Mouse (Mus musculus): Measurements from ENCODE around the gene Tmem8. TPM values are rescaled to one million over a fixed set of nuclear protein-coding genes. Genes with fewer than 3 reads are reported as not detected.
A peak's percentile ranks its signal among the peaks of the same experiment; 100 is the strongest.
"Not testable (repeated sequence)": the region's sequence is repeated elsewhere in the genome, so short reads cannot be mapped to it uniquely, and the experiment has no call there.

Tmem8 gene
- polyA plus RNA-seq, 1 experiment from 2014 or later: 0.33 TPM

DNA sequence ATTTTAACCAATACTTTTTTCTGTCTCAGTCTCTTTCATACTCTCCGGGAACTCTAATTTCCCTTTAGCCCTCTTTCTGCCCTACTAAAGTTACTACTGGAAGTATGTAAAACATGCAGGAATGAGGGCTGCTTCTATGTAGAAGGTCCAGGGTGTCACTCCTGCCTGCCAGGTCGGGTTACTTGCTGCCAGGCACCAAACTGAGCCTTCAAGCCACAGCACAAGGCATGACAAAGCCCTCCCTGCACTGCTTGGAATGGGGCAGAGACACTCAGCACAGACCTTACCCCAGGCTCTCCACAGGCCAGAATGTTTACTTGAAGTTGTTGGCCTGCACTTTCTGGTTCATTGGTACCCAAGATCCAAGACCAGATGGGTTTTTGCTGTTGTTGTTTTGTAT is 12.9 kb upstream of the Tmem8 start:
- no peak for ATAC-seq (replicated peaks; ENCODE audit: insufficient number of reproducible peaks, low FRiP score, low TSS enrichment)
- 42% methylated on average over 2 of the region's 2 CpGs for WGBS (ENCODE audit: insufficient replicate concordance)

GRCm38 (mm10) chr17:26101478-26101877 is 11.6 kb upstream of the Tmem8 start:
- Histone ChIP-seq H3K36me3 (ENCODE audit: control insufficient read depth, insufficient read depth, low read length) (no peaks in the 10 kb centered on the region), H3K4me1 (ENCODE audit: control insufficient read depth, insufficient read depth, low read length) (no peaks in the 10 kb centered on the region), H3K4me2 (no peak overlapping the region), H3K9ac (ENCODE audit: low read depth, low read length) (no peak overlapping the region), H3K27me3 (ENCODE audit: control insufficient read depth, insufficient read depth, low read length) (no peaks in the 10 kb centered on the region), H3K9me3 (replicated peaks; ENCODE audit: control insufficient read depth, low read length) (no peaks in the 10 kb centered on the region), H3K27ac (ENCODE audit: low read depth, low read length) (no peak overlapping the region), H3K4me3 (ENCODE audit: low read depth, low read length) (no peak overlapping the region)
- ATAC-seq (replicated peaks; ENCODE audit: insufficient number of reproducible peaks, low FRiP score, low TSS enrichment): no peak; the same call in 1 of the 2 replicates
- WGBS (ENCODE audit: insufficient replicate concordance): 39% methylated on average over 4 of the region's 4 CpGs

More for the DNA sequence above, 12.9 kb upstream of the Tmem8 start:
- Histone ChIP-seq H3K27ac (ENCODE audit: low read depth, low read length) (no peak overlapping the region), H3K4me1 (ENCODE audit: control insufficient read depth, insufficient read depth, low read length) (peaks cover 4% of the 10 kb centered on the region; the same call in 1 of the 2 replicates), H3K36me3 (ENCODE audit: control insufficient read depth, insufficient read depth, low read length) (no peaks in the 10 kb centered on the region), H3K9ac (ENCODE audit: low read depth, low read length) (no peak overlapping the region), H3K4me3 (ENCODE audit: low read depth, low read length) (no peak overlapping the region), H3K4me2 (no peak overlapping the region), H3K27me3 (ENCODE audit: control insufficient read depth, insufficient read depth, low read length) (no peaks in the 10 kb centered on the region), H3K9me3 (replicated peaks; ENCODE audit: control insufficient read depth, low read length) (no peaks in the 10 kb centered on the region)

DNA sequence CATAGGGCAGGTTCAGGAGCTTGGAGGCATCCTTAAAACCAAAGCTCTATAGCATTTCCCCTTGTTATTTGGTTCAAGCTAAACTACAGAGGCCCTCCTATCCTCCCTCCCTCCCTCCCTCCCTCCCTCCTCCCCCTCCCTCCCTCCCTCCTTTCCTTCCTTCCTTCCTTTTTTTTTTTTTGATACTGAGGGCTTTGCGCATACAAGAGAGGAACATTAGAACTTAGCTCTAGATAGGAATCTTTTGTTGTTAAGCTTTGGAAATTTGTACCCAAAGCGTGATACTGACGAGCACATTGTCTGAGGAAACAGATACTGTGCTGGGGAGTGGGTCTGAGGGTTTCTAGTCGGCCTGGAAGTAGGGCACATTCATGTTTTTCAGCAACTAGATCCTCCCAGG is 7.5 kb upstream of the Tmem8 start:
- Histone ChIP-seq H3K4me3 (ENCODE audit: low read depth, low read length) (no peak overlapping the region), H3K9ac (ENCODE audit: low read depth, low read length) (no peak overlapping the region), H3K4me1 (ENCODE audit: control insufficient read depth, insufficient read depth, low read length) (no peaks in the 10 kb centered on the region), H3K4me2 (no peak overlapping the region), H3K36me3 (ENCODE audit: control insufficient read depth, insufficient read depth, low read length) (no peaks in the 10 kb centered on the region), H3K27me3 (ENCODE audit: control insufficient read depth, insufficient read depth, low read length) (peaks cover 6% of the 10 kb centered on the region), H3K9me3 (replicated peaks; ENCODE audit: control insufficient read depth, low read length) (no peaks in the 10 kb centered on the region), H3K27ac (ENCODE audit: low read depth, low read length) (no peak overlapping the region)
- no peak for ATAC-seq (replicated peaks; ENCODE audit: insufficient number of reproducible peaks, low FRiP score, low TSS enrichment)
- WGBS (ENCODE audit: insufficient replicate concordance): 57% methylated on average over 4 of the region's 4 CpGs

DNA sequence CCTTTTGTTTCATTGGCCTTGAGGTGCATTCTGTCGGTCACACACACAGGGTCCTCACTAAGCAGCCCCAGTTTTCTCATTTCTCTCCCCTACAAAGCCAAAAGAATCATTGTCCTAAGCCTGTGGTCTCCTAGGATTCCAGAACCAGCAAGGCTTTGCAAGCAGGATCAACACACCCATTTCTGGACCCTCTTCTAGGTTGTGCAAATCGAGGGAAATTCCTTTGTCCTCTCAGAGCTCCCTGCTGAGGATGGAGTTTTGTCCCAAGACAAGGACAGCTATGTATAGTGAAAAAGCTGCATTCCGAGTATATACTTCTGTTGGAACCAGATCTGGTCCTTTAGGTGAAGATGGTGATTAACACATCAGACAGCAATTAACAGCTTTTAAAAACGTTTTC is 2.9 kb upstream of the Tmem8 start:
- no peak overlapping the region for H3K4me3 ChIP-seq (ENCODE audit: low read depth, low read length)
- peaks cover 8% of the 10 kb centered on the region for H3K4me1 ChIP-seq (ENCODE audit: control insufficient read depth, insufficient read depth, low read length)
- no peak overlapping the region for H3K27ac ChIP-seq (ENCODE audit: low read depth, low read length)
- H3K36me3 ChIP-seq (ENCODE audit: control insufficient read depth, insufficient read depth, low read length): no peaks in the 10 kb centered on the region
- H3K27me3 ChIP-seq (ENCODE audit: control insufficient read depth, insufficient read depth, low read length): peaks cover 50% of the 10 kb centered on the region
- H3K9me3 ChIP-seq (replicated peaks; ENCODE audit: control insufficient read depth, low read length): no peaks in the 10 kb centered on the region
- no peak for ATAC-seq (replicated peaks; ENCODE audit: insufficient number of reproducible peaks, low FRiP score, low TSS enrichment)
- WGBS (ENCODE audit: insufficient replicate concordance): 29% methylated on average over 4 of the region's 4 CpGs
- H3K4me2 ChIP-seq: no peak overlapping the region
- no peak overlapping the region for H3K9ac ChIP-seq (ENCODE audit: low read depth, low read length)

DNA sequence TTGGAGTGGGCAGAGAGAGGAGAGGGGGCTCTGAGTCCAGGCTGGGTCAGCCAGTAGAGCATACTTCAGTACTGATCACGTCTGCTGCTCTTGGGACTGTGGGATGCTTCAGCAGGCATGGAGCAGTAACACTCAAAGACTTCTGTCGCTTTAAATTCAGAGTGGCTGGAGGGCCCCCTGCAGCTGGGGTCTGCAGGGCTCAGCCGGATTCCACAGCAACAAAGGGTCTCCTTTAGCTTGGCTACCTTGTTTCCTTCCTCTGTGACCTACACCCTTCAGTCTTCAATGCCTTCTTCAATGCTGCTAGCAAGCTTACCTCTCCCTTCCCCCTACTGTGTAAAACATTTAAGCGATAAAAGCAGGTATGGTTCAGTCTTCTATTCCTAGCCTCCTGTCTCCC is 2.1 kb upstream of the Tmem8 start:
- 3% methylated on average over 4 of the region's 4 CpGs for WGBS (ENCODE audit: insufficient replicate concordance)
- Histone ChIP-seq H3K9ac (ENCODE audit: low read depth, low read length) (no peak overlapping the region), H3K9me3 (replicated peaks; ENCODE audit: control insufficient read depth, low read length) (no peaks in the 10 kb centered on the region), H3K4me1 (ENCODE audit: control insufficient read depth, insufficient read depth, low read length) (peaks cover 8% of the 10 kb centered on the region), H3K36me3 (ENCODE audit: control insufficient read depth, insufficient read depth, low read length) (no peaks in the 10 kb centered on the region), H3K4me3 (ENCODE audit: low read depth, low read length) (no peak overlapping the region), H3K27me3 (ENCODE audit: control insufficient read depth, insufficient read depth, low read length) (peaks cover 59% of the 10 kb centered on the region), H3K27ac (ENCODE audit: low read depth, low read length) (no peak overlapping the region), H3K4me2 (no peak overlapping the region)
- ATAC-seq (replicated peaks; ENCODE audit: insufficient number of reproducible peaks, low FRiP score, low TSS enrichment): no peak

DNA sequence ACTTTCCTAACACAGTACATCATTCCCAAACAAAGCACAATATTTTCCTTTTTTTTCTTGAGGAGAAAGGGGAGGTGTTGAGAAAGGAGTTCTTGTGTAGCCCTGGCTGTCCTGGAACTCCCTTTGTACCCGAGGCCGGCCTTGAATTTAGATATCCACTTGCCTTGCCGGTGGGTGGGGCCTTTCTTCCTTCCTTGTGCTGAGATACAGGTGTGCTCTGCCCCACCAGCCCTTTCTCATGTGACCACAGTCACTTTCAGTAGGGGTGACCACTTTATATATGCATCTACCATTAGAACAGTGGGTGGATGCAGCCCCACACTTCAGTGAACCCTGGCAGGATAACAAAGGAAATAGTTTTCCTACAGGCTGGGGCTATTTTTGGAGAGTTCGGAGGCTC is 1.4 kb upstream of the Tmem8 start:
- Histone ChIP-seq H3K36me3 (ENCODE audit: control insufficient read depth, insufficient read depth, low read length) (no peaks in the 10 kb centered on the region), H3K4me2 (no peak overlapping the region), H3K9me3 (replicated peaks; ENCODE audit: control insufficient read depth, low read length) (no peaks in the 10 kb centered on the region), H3K9ac (ENCODE audit: low read depth, low read length) (no peak overlapping the region), H3K4me3 (ENCODE audit: low read depth, low read length) (no peak overlapping the region), H3K27ac (ENCODE audit: low read depth, low read length) (no peak overlapping the region), H3K4me1 (ENCODE audit: control insufficient read depth, insufficient read depth, low read length) (peaks cover 8% of the 10 kb centered on the region), H3K27me3 (ENCODE audit: control insufficient read depth, insufficient read depth, low read length) (peaks cover 66% of the 10 kb centered on the region)
- 18% methylated on average over 4 of the region's 4 CpGs for WGBS (ENCODE audit: insufficient replicate concordance)
- no peak for ATAC-seq (replicated peaks; ENCODE audit: insufficient number of reproducible peaks, low FRiP score, low TSS enrichment)

DNA sequence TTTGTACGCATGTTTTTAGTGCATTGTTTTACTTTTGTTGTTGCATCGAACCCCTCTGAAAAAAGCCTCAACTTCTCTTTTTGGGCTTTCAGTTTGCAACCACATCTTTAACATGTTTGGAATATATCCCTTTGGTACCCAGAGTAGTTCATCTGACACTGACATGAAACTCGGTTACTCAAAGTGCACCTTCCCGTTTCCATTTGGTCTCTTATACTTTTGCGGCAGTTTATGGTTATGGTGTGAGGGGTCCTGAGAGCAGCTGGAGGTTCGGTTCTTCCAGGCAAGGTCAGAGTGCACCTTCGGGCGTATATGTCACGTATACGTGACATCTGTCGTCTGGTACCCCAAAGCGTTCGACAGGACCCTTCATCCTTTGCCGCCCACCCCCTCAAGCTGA is 348 bp upstream of the Tmem8 start:
- H3K4me1 ChIP-seq (ENCODE audit: control insufficient read depth, insufficient read depth, low read length): peaks cover 8% of the 10 kb centered on the region
- no peaks in the 10 kb centered on the region for H3K9me3 ChIP-seq (replicated peaks; ENCODE audit: control insufficient read depth, low read length)

DNA sequence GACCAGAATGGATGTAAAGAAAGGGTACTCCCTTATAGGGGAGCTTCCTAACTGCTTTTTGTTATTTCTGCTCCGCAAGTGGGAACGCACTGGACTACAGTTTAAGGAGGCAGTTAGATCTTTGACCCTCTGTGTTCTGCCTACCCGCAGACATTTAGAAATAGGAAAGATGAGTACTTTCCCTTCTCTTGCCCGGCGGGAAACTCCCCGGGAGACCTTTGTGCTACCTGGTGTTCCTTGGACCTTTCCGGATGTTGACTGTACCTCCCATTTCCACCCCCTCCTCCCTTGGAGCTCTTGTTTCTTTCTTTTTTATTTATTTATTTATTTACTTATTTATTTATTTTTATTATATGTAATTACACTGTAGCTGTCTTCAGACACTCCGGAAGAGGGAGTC is 962 bp downstream of the Tmem8 start:
- H3K4me2 ChIP-seq: peak overlapping the region; percentile 88
- no peak for ATAC-seq (replicated peaks; ENCODE audit: insufficient number of reproducible peaks, low FRiP score, low TSS enrichment)
- H3K9ac ChIP-seq (ENCODE audit: low read depth, low read length): peak overlapping the region; percentile 73; the same call in 1 of the 2 replicates
- no peaks in the 10 kb centered on the region for H3K36me3 ChIP-seq (ENCODE audit: control insufficient read depth, insufficient read depth, low read length)
- H3K4me3 ChIP-seq (ENCODE audit: low read depth, low read length): peak overlapping the region; percentile 65
- H3K4me1 ChIP-seq (ENCODE audit: control insufficient read depth, insufficient read depth, low read length): peaks cover 8% of the 10 kb centered on the region
- no peak overlapping the region for H3K27ac ChIP-seq (ENCODE audit: low read depth, low read length)
- no peaks in the 10 kb centered on the region for H3K9me3 ChIP-seq (replicated peaks; ENCODE audit: control insufficient read depth, low read length)
- H3K27me3 ChIP-seq (ENCODE audit: control insufficient read depth, insufficient read depth, low read length): peaks cover 82% of the 10 kb centered on the region
- 15% methylated on average over 8 of the region's 8 CpGs for WGBS (ENCODE audit: insufficient replicate concordance)

More for the DNA sequence above, 348 bp upstream of the Tmem8 start:
- Histone ChIP-seq H3K27me3 (ENCODE audit: control insufficient read depth, insufficient read depth, low read length) (peaks cover 76% of the 10 kb centered on the region), H3K36me3 (ENCODE audit: control insufficient read depth, insufficient read depth, low read length) (no peaks in the 10 kb centered on the region), H3K4me2 (peak overlapping the region; percentile 88), H3K27ac (ENCODE audit: low read depth, low read length) (no peak overlapping the region), H3K4me3 (ENCODE audit: low read depth, low read length) (peak overlapping the region; percentile 65), H3K9ac (ENCODE audit: low read depth, low read length) (no peak overlapping the region)
- no peak for ATAC-seq (replicated peaks; ENCODE audit: insufficient number of reproducible peaks, low FRiP score, low TSS enrichment)
- WGBS (ENCODE audit: insufficient replicate concordance): 17% methylated on average over 14 of the region's 14 CpGs

GRCm38 (mm10) chr17:26114461-26114860 is 1.4 kb downstream of the Tmem8 start:
- WGBS (ENCODE audit: insufficient replicate concordance): 59% methylated on average over 7 of the region's 7 CpGs
- not testable (repeated sequence) for H3K4me1 ChIP-seq (ENCODE audit: control insufficient read depth, insufficient read depth, low read length); H3K9me3 ChIP-seq (replicated peaks; ENCODE audit: control insufficient read depth, low read length); H3K36me3 ChIP-seq (ENCODE audit: control insufficient read depth, insufficient read depth, low read length); H3K4me2 ChIP-seq; H3K4me3 ChIP-seq (ENCODE audit: low read depth, low read length); H3K27ac ChIP-seq (ENCODE audit: low read depth, low read length); ATAC-seq (replicated peaks; ENCODE audit: insufficient number of reproducible peaks, low FRiP score, low TSS enrichment); H3K9ac ChIP-seq (ENCODE audit: low read depth, low read length)
- peaks cover 85% of the 10 kb centered on the region for H3K27me3 ChIP-seq (ENCODE audit: control insufficient read depth, insufficient read depth, low read length)
